Mouse (Mus musculus): ENCODE measurements around the gene Rnf144b.

Rnf144b gene

DNA sequence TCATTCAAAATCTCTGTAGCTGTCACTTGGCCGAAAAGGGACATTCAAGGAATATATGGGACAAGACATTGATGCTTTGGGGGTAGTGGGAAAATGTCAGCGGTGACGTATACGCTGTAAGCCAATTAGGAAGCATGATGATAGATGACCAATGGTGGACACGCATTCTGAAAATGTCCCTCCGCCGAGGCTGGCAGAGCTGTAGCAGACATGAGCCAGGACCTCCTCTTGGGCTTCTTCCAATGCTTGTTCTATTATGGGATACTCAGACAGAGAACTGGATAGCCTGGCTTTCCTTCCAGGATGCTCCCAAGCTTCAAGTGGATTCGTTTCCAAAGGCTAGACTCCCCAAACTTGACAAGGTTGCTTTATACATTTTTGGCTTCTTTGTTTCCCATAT, 141.9 kb downstream of the Rnf144b start:
- no peak for DNase-seq (ENCODE audit: low spot score in 2 of 2)

DNA sequence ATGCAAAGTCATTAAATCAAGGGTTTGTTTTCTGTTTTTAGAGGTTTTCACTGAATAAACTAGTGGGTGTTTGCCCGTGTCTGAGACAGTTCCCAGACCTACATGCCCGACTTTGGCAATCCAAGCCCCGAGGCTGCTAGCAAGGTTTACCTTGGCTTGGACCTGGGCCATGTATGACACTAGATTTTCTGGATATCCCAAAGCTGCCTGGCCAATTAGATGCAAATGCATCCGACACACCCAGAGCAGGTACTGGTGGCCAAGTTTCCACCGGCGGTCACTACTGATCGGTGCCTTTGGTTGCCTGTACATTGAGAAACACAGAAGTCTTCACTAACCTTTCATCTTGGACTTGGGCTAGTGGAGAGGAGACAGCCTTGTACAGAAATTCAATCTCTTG, 144.0 kb downstream of the Rnf144b start:
- DNase-seq (ENCODE audit: low spot score in 2 of 2) = no peak

DNA sequence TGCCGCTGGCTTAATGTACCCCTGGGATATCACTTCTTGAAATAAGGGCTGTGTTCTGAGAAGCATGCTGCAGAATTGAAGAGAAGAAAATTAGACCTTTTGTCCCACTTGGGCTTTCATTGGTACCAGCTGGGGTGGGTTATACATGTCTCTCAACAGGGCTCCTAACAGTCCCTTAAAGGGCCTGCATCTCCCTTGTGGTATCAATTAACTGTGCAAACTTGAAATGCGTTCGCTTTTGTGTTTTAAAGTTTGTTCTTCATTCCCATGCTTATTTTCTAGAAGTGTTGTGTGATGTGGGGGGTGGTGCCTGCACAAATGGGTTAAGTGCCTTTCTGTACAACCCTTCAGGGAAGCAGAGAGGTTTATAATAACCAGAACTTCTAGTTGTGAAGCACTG, 145.8 kb downstream of the Rnf144b start:
- DNase-seq (ENCODE audit: low spot score in 2 of 2) = no peak

GRCm38 (mm10) chr13:47272928-47273327, 150.5 kb downstream of the Rnf144b start:
- DNase-seq (ENCODE audit: low spot score in 2 of 2) = no peak

GRCm38 (mm10) chr13:47273487-47273886, 151.0 kb downstream of the Rnf144b start:
- no peak for DNase-seq (ENCODE audit: low spot score in 2 of 2)

- no peak for DNase-seq (ENCODE audit: low spot score in 2 of 2)
These were observed 151.7 kb downstream of the Rnf144b start for GRCm38 (mm10) chr13:47274139-47274538.

- DNase-seq (ENCODE audit: low spot score in 2 of 2) = no peak
These were observed 154.8 kb downstream of the Rnf144b start for GRCm38 (mm10) chr13:47277000-47277823.

- no peak for DNase-seq (ENCODE audit: low spot score in 2 of 2)
These were observed 155.4 kb downstream of the Rnf144b start for GRCm38 (mm10) chr13:47277824-47278290.

DNA sequence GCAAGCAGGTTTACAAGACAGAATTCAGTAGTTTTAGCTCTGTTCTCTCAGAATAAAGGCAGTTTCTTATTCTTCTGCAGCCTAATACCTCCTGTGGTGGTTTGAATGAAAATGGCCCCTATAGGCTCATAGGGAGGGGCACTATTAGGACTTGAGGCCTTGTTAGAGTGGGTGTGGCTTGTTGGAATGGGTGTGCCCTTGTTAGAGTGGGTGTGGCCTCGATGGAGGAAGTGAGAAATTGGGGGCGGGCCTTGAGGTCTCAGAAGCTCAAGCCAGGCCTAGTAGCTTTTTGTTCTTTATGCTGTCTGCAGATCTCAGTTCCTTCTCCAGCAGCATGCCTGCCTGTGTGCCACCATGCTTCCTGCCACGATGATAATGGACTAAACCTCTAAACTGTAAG, 159.8 kb downstream of the Rnf144b start:
- no peak for DNase-seq (ENCODE audit: low spot score in 2 of 2)

GRCm38 (mm10) chr13:47288449-47288848, 166.0 kb downstream of the Rnf144b start:
- peak in 1 of 2 experiments; percentile 78 for DNase-seq (ENCODE audit: low spot score in 2 of 2)

- DNase-seq (ENCODE audit: low spot score in 2 of 2) = no peak
These were observed 174.0 kb downstream of the Rnf144b start for GRCm38 (mm10) chr13:47296465-47296864.
